Mouse (Mus musculus) intestine, embryonic 16.5 days (tissue): Measurements from ENCODE around the gene Cmc1. TPM values are rescaled to one million over a fixed set of nuclear protein-coding genes. Genes with fewer than 3 reads are reported as not detected.

Source experiments
- ATAC-seq: fragments of 200-750 bp; cut with Nextera tagmentation; 2 replicates; pipeline ENCODE4 v1.8.0; 2017; ENCODE audit warnings: moderate TSS enrichment, moderate library complexity
- H3K27ac ChIP-seq: fragments of 300-500 bp; sonication (generic); 2 replicates; pipeline ENCODE4 v1.5.1; 2014; ENCODE audit warnings: mild to moderate bottlenecking, low read length
- H3K27me3 ChIP-seq: fragments of 300-500 bp; sonication (generic); replicated peaks from 2 replicates; pipeline ENCODE4 v1.6.1; 2014; ENCODE audit warnings: low read length, control low read depth, mixed read lengths; ENCODE audit not compliant: control insufficient read depth, insufficient read depth
- H3K36me3 ChIP-seq: fragments of 300-500 bp; sonication (generic); 2 replicates; pipeline ENCODE4 v1.6.1; 2014; ENCODE audit warnings: low read length, control low read depth; ENCODE audit not compliant: control insufficient read depth, insufficient read depth
- H3K4me1 ChIP-seq: fragments of 300-500 bp; sonication (generic); 2 replicates; pipeline ENCODE4 v1.6.1; 2014; ENCODE audit warnings: low read length, control low read depth, mixed read lengths; ENCODE audit not compliant: control insufficient read depth, insufficient read depth
- H3K4me2 ChIP-seq: fragments of 300-500 bp; sonication (generic); 2 replicates; pipeline ENCODE4 v1.6.1; 2014; ENCODE audit warnings: low read depth, low read length, control low read depth
- H3K4me3 ChIP-seq: fragments of 300-500 bp; sonication (generic); 2 replicates; pipeline ENCODE4 v1.5.1; 2014; ENCODE audit warnings: mild to moderate bottlenecking, low read length
- H3K9ac ChIP-seq: fragments of 300-500 bp; sonication (generic); 2 replicates; pipeline ENCODE4 v1.6.1; 2014; ENCODE audit warnings: low read depth, low read length
- H3K9me3 ChIP-seq: fragments of 300-500 bp; sonication (generic); 2 replicates; pipeline ENCODE4 v1.6.1; 2016; ENCODE audit warnings: low read length, control low read depth; ENCODE audit not compliant: control insufficient read depth
- WGBS: fragments of 180-500 bp; shearing (Covaris S2); extraction: QIAGEN DNeasy Blood & Tissue Kit; methylation state at CpG from one replicate; pipeline ENCODE4 v1.1.7; 2014; 5-methylcytosine and 5-hydroxymethylcytosine counted together
- polyA plus RNA-seq: library from polyadenylated mRNA; unstranded; fragments of >200 nt; fragmentation: Nextera tagmentation; extraction: Ambion mirVana; gene quantifications from 2 replicates; pipeline ENCODE4 v1.2.1, GENCODE M21; 2015

Gene Cmc1
- polyA plus RNA-seq, 1 experiment from 2014 or later = 57.6 TPM

GRCm38 (mm10) chr9:118024966-118025365 is 125.0 kb downstream of the Cmc1 start:
- ATAC-seq = no peak
- 77% methylated on average over 2 of the region's 2 CpGs for WGBS

More at GRCm38 (mm10) chr9:118024966-118025365, 125.0 kb downstream of the Cmc1 start:
- Histone ChIP-seq H3K27me3 (no peaks in the 10 kb centered on the region), H3K36me3 (no peaks in the 10 kb centered on the region), H3K4me1 (no peaks in the 10 kb centered on the region), H3K4me3 (no peak overlapping the region), H3K9ac (no peak overlapping the region), H3K27ac (no peak overlapping the region), H3K4me2 (no peak overlapping the region), H3K9me3 (no peaks in the 10 kb centered on the region)

Other genes with a start within 250 kb of the Cmc1 start
- gene Azi2, start 109.7 kb downstream of the Cmc1 start, polyA plus RNA-seq = 68.3 and 71.3 TPM in 2 replicates